Mouse (Mus musculus): ENCODE measurements at regions not wholly inside any gene's neighbourhood (a gene's known extent, or its start where the extent isn't known, plus 50 kb on each side); places are given as distances from the start of the nearest gene placed in this dataset.

- no peak for TF ChIP-seq GATA1 (IDR thresholded peaks at IDR 0.05; ENCODE audit: low read length)
- no peak for TF ChIP-seq TAL1 (IDR thresholded peaks at IDR 0.05; ENCODE audit: low read length)
These were observed 162.6 kb downstream of the Cyp26b1 start for GRCm38 (mm10) chr6:84430925-84431621.

All from erythroblast, embryonic 14.5 days (primary cell).